Mouse (Mus musculus) lung, postnatal 0 days (tissue): Measurements from ENCODE around the gene Sult1e1. TPM values are rescaled to one million over a fixed set of nuclear protein-coding genes. Genes with fewer than 3 reads are reported as not detected.

ENCODE experiments used
- ATAC-seq: fragments of 200-750 bp; cut with Nextera tagmentation; 2 replicates; pipeline ENCODE4 v1.8.0; 2017; ENCODE audit warnings: moderate library complexity
- DNase-seq: peaks from one replicate; pipeline ENCODE4 v3.0.0-alpha.2; 2016; ENCODE audit warnings: low spot score
- H3K27ac ChIP-seq: fragments of 300-500 bp; sonication (generic); 2 replicates; pipeline ENCODE4 v1.5.1; 2014; ENCODE audit warnings: antibody characterized with exemption, mild to moderate bottlenecking, low read length, mixed read lengths
- H3K27me3 ChIP-seq: fragments of 300-500 bp; sonication (generic); replicated peaks from 2 replicates; pipeline ENCODE4 v1.6.1; 2014; ENCODE audit warnings: low read length, mixed read lengths; ENCODE audit not compliant: insufficient read depth
- H3K36me3 ChIP-seq: fragments of 300-500 bp; sonication (generic); 2 replicates; pipeline ENCODE4 v1.6.1; 2014; ENCODE audit warnings: low read length, mixed read lengths; ENCODE audit not compliant: insufficient read depth
- H3K4me1 ChIP-seq: fragments of 300-500 bp; sonication (generic); 2 replicates; pipeline ENCODE4 v1.6.1; 2014; ENCODE audit warnings: antibody characterized with exemption, low read depth, low read length, mixed read lengths; ENCODE audit not compliant: insufficient read depth
- H3K4me2 ChIP-seq: fragments of 300-500 bp; sonication (generic); replicated peaks from 2 replicates; pipeline ENCODE4 v1.6.1; 2014; ENCODE audit warnings: low read depth, mild to moderate bottlenecking, low read length, moderate library complexity, mixed read lengths
- H3K4me3 ChIP-seq: fragments of 300-500 bp; sonication (generic); 2 replicates; pipeline ENCODE4 v1.5.1; 2014; ENCODE audit warnings: low read depth, low read length
- H3K9ac ChIP-seq: fragments of 300-500 bp; sonication (generic); replicated peaks from 2 replicates; pipeline ENCODE4 v1.6.1; 2014; ENCODE audit warnings: low read depth, mild to moderate bottlenecking
- H3K9me3 ChIP-seq: fragments of 300-500 bp; sonication (generic); 2 replicates; pipeline ENCODE4 v1.6.1; 2016; ENCODE audit warnings: low read length, mixed read lengths
- CTCF ChIP-seq: IDR thresholded peaks from 2 replicates; pipeline ENCODE4 v1.5.1; 2016; ENCODE audit warnings: antibody characterized with exemption, mild to moderate bottlenecking
- EP300 ChIP-seq: IDR thresholded peaks from 2 replicates; pipeline ENCODE4 v1.6.1; 2016; ENCODE audit warnings: antibody characterized with exemption, mild to moderate bottlenecking, control low read depth
- WGBS: fragments of 180-500 bp; shearing (Covaris S2); extraction: QIAGEN DNeasy Blood & Tissue Kit; methylation state at CpG from one replicate; pipeline ENCODE4 v1.1.7; 2014; 5-methylcytosine and 5-hydroxymethylcytosine counted together
- polyA plus RNA-seq: library from polyadenylated mRNA; unstranded; fragments of >200 nt; fragmentation: Nextera tagmentation; extraction: Ambion mirVana; gene quantifications from 2 replicates; pipeline ENCODE4 v1.2.1, GENCODE M21; 2015

Gene Sult1e1
- polyA plus RNA-seq, 1 experiment from 2014 or later = not detected

- no peak overlapping the region for H3K9ac ChIP-seq
- H3K4me2 ChIP-seq = no peak overlapping the region
- DNase-seq = no peak
- WGBS = 66% methylated on average over 1 of the region's 1 CpGs
- no peaks in the 10 kb centered on the region for H3K27me3 ChIP-seq
- H3K4me1 ChIP-seq = no peaks in the 10 kb centered on the region
- H3K36me3 ChIP-seq = no peaks in the 10 kb centered on the region
- no peaks in the 10 kb centered on the region for H3K9me3 ChIP-seq
- ATAC-seq = no peak
- H3K27ac ChIP-seq = no peak overlapping the region
- H3K4me3 ChIP-seq = no peak overlapping the region
- TF ChIP-seq CTCF (no peak), EP300 (no peak)
Observed at GRCm38 (mm10) chr5:87580389-87580788, 11.0 kb downstream of the Sult1e1 start.

- no peaks in the 10 kb centered on the region for H3K36me3 ChIP-seq
- H3K4me1 ChIP-seq = no peaks in the 10 kb centered on the region
- no peaks in the 10 kb centered on the region for H3K9me3 ChIP-seq
- TF ChIP-seq CTCF = no peak
- TF ChIP-seq EP300 = no peak
- ATAC-seq (no peak), DNase-seq (no peak)
- H3K9ac ChIP-seq = no peak overlapping the region
- H3K4me2 ChIP-seq = no peak overlapping the region
- no peaks in the 10 kb centered on the region for H3K27me3 ChIP-seq
- no peak overlapping the region for H3K4me3 ChIP-seq
- 44% methylated on average over 1 of the region's 1 CpGs for WGBS
- no peak overlapping the region for H3K27ac ChIP-seq
Observed at GRCm38 (mm10) chr5:87574174-87574573, 17.2 kb downstream of the Sult1e1 start.

- H3K9me3 ChIP-seq = no peaks in the 10 kb centered on the region
- no peak overlapping the region for H3K27ac ChIP-seq
- no peak overlapping the region for H3K4me3 ChIP-seq
- DNase-seq (no peak), ATAC-seq (no peak)
- H3K4me1 ChIP-seq = no peaks in the 10 kb centered on the region
- no peak overlapping the region for H3K9ac ChIP-seq
- 51% methylated on average over 5 of the region's 5 CpGs for WGBS
- H3K36me3 ChIP-seq = no peaks in the 10 kb centered on the region
- TF ChIP-seq EP300 = no peak
- no peak for TF ChIP-seq CTCF
- no peak overlapping the region for H3K4me2 ChIP-seq
- no peaks in the 10 kb centered on the region for H3K27me3 ChIP-seq
Observed at GRCm38 (mm10) chr5:87573490-87573889, 17.9 kb downstream of the Sult1e1 start.

GRCm38 (mm10) chr5:87572781-87573180, 18.6 kb downstream of the Sult1e1 start:
- H3K27me3 ChIP-seq = no peaks in the 10 kb centered on the region
- no peaks in the 10 kb centered on the region for H3K36me3 ChIP-seq
- H3K9me3 ChIP-seq = no peaks in the 10 kb centered on the region
- no peak overlapping the region for H3K4me2 ChIP-seq
- TF ChIP-seq EP300 = no peak
- TF ChIP-seq CTCF = no peak
- no peak overlapping the region for H3K27ac ChIP-seq
- no peak overlapping the region for H3K9ac ChIP-seq
- WGBS = 79% methylated on average over 6 of the region's 6 CpGs
- no peak for DNase-seq
- no peak for ATAC-seq
- H3K4me3 ChIP-seq = no peak overlapping the region
- no peaks in the 10 kb centered on the region for H3K4me1 ChIP-seq

GRCm38 (mm10) chr5:87568845-87569244, 22.5 kb downstream of the Sult1e1 start, which contains the start of gene Sult1d1:
TSS of gene Sult1d1 (minus strand) at chr5:87569027.
- H3K4me3 ChIP-seq = no peak within 1 kb of the TSS
- H3K4me1 ChIP-seq = no peaks in the 10 kb centered on the region
- no peak within 1 kb of the TSS for H3K4me2 ChIP-seq
- no peak for TF ChIP-seq EP300
- TF ChIP-seq CTCF = no peak
- H3K27ac ChIP-seq = no peak within 1 kb of the TSS
- WGBS = 66% methylated on average over 5 of the region's 5 CpGs
- no peak within 1 kb of the TSS for H3K9ac ChIP-seq
- ATAC-seq (no peak), DNase-seq (no peak)
- no peaks in the 10 kb centered on the region for H3K9me3 ChIP-seq
- H3K27me3 ChIP-seq = no peaks in the 10 kb centered on the region
- H3K36me3 ChIP-seq = no peaks in the 10 kb centered on the region

GRCm38 (mm10) chr5:87567306-87567705, 24.1 kb downstream of the Sult1e1 start:
- Histone ChIP-seq H3K4me3 (no peak overlapping the region), H3K27ac (no peak overlapping the region), H3K27me3 (no peaks in the 10 kb centered on the region), H3K36me3 (no peaks in the 10 kb centered on the region), H3K4me2 (no peak overlapping the region), H3K9me3 (no peaks in the 10 kb centered on the region), H3K4me1 (no peaks in the 10 kb centered on the region), H3K9ac (no peak overlapping the region)
- no peak for TF ChIP-seq CTCF
- TF ChIP-seq EP300 = no peak
- no peak for DNase-seq
- 77% methylated on average over 1 of the region's 1 CpGs for WGBS
- ATAC-seq = no peak

- H3K9ac ChIP-seq = no peak overlapping the region
- no peak overlapping the region for H3K4me2 ChIP-seq
- no peak overlapping the region for H3K4me3 ChIP-seq
- no peak overlapping the region for H3K27ac ChIP-seq
- DNase-seq (peak; percentile 4), ATAC-seq (no peak)
- no peaks in the 10 kb centered on the region for H3K4me1 ChIP-seq
- H3K36me3 ChIP-seq = no peaks in the 10 kb centered on the region
- no peaks in the 10 kb centered on the region for H3K27me3 ChIP-seq
- TF ChIP-seq CTCF (no peak), EP300 (no peak)
- H3K9me3 ChIP-seq = no peaks in the 10 kb centered on the region
Observed at GRCm38 (mm10) chr5:87562966-87563365, 28.4 kb downstream of the Sult1e1 start.
